Mouse (Mus musculus) urinary bladder, adult 18-20 months (tissue): ENCODE data around the gene Dlg2.
"Not testable (repeated sequence)": the region's sequence is repeated elsewhere in the genome, so short reads cannot be mapped to it uniquely, and the experiment has no call there.

Source experiments
- DNase-seq, 2 experiments: peaks; one replicate each; pipeline ENCODE4 v3.0.0; 2022; ENCODE audit warnings: low spot score in 2 of 2, mixed read lengths in 2 of 2

Gene Dlg2

GRCm38 (mm10) chr7:90825640-90826039 lies 349.2 kb downstream of the Dlg2 start:
- no peak for DNase-seq

GRCm38 (mm10) chr7:90841276-90841675 lies 364.8 kb downstream of the Dlg2 start:
- no peak for DNase-seq

- no peak for DNase-seq
Observed at GRCm38 (mm10) chr7:90843345-90844293, 367.1 kb downstream of the Dlg2 start.

- not testable (repeated sequence) for DNase-seq
Observed at GRCm38 (mm10) chr7:90876796-90877195, 400.3 kb downstream of the Dlg2 start.

- DNase-seq: no peak
Observed at GRCm38 (mm10) chr7:90882740-90883139, 406.3 kb downstream of the Dlg2 start.

DNA sequence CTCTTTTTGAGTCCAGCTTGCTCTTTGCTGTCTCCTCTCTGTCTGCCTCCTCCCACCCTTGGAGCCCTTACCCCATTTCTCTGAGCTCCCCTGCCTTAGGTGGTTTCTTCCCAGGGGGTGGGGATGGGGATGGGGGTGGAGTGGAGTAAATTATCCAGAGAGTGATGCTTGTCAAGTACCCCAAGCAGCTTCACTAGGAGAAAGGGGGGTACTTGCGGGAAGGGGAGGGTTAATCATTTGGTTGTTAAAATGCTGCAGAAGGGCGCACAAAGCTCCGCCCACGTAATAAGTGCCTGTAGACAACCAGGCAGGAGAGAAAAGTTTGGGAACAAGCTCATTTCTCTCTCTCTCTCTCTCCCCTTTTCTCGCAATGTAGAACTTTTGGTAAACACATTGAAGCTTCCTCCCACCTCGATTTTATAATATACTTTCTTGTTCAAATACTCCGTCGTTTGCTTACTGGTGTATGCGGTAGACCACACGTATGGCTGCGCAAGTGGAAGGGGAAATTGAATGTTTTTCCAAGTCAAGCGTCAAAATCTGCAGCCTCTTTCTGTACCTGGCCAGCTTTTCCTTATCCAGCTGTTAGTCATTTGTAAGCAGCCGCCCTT lies 410.0 kb downstream of the Dlg2 start:
- no peak for DNase-seq

DNA sequence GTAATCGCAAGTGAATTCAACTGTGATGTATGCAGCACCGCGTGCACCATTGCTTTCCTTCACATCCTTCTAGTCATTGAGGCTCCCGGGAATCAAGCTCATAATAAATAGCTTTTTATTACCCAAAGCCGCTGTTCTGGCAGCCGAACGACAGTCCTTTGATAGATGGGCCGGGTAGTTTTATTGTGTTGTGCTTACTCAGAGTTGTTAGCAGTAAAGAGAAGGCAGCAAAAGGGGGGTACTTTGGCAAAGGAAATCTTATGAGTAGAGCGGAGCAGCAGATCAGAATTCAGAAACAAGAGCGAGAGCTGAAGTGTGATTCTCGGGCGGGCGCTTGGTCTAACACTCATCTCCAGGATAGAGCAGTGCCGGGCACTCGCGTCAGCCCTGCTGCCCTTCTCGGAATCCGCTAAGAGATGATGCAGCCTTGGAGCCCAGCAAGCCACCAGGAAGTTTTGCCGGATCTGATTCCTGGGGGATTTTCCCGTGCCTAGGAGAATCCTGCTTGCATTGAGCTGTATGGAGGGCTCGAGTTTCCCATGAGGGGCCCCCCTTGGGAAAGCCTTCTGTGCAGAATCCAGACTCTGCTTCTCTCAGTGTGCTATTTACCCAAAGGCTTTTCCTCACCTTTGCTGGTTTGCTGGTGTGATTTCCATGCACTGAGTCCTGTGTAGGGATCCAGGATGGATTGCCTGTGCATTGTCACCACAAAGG lies 410.7 kb downstream of the Dlg2 start:
- peak in 1 of 2 experiments; percentile 1 for DNase-seq

DNA sequence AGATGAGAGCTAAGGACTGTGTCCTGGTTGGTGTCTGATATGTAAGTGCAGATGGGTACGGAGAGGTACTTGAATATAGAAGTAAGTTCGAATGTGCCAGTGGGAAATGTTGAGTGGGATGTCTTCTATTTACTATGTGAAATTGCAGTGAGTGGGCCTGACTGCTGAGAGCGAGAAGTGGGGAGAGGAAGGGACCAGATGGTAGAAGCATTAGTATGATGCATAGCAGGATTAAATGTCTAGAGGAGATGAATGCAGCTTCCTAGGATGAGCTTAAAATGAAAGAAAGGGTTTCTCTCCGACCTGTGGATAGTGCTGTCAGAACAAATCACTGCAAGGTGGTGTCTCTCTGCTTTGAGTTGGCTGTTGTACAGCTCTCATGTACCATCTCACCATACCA lies 451.0 kb downstream of the Dlg2 start:
- DNase-seq: no peak

- DNase-seq: no peak
Observed at GRCm38 (mm10) chr7:90940726-90941125, 464.3 kb downstream of the Dlg2 start.

DNA sequence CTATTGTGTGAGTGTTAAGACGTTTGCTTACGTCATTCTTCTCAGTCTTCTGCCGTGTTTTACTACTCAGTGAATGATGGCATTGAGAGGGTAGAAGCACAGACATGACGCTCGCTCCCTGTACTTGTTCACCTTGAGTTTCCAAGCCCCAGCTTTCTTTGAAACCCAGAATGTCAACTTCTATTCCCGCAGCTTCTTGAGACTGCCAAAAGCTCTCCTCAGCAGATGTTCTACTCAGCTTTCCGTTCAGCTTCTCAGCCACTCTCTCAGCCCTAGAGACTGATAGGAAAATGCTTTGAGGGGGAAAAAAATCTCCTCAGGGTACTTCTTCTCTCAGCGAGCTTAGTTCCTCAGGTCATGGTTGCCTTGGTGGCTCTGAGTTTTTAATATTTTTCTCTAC lies 470.6 kb downstream of the Dlg2 start:
- DNase-seq: no peak

DNA sequence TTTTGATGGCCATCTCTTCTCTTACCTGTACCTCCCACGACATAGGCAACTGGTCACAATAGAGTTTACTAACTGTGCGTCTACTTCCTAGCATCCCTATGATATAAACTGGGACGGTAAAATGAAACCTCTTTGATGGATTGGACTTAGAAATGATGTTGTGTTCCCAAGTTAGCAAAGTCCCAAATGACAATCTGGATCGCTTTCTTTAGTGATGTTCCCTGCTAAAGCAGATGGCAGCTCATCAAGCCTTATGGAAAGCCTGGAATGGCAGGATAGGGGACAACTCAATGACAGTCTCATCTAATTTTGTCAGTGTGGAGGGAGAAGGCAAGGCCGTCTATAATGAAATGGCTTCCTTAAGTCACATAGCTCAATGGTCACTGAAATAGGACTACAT lies 472.7 kb downstream of the Dlg2 start:
- DNase-seq: no peak

GRCm38 (mm10) chr7:90977241-90977640 lies 500.8 kb downstream of the Dlg2 start:
- no peak for DNase-seq

GRCm38 (mm10) chr7:90982069-90982468 lies 505.6 kb downstream of the Dlg2 start:
- no peak for DNase-seq

DNA sequence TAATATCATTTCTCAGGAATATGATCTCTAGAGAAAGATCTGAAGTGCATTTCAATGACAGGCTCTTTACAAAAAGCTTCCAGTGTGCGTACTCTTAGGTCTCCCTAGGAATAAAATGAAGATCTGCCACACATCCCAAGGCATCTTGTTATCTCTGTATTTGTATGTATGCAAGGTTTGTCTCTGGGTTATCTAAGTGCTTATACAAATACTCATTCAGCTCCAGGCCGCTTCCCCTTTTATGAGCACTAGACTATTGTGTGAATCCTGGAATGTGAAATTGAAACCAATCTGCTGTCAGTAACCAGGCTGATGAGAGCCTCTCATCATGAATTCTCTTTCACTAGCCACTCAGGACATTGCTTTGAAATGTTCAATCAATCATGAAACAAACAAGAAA lies 534.2 kb downstream of the Dlg2 start:
- no peak for DNase-seq

DNA sequence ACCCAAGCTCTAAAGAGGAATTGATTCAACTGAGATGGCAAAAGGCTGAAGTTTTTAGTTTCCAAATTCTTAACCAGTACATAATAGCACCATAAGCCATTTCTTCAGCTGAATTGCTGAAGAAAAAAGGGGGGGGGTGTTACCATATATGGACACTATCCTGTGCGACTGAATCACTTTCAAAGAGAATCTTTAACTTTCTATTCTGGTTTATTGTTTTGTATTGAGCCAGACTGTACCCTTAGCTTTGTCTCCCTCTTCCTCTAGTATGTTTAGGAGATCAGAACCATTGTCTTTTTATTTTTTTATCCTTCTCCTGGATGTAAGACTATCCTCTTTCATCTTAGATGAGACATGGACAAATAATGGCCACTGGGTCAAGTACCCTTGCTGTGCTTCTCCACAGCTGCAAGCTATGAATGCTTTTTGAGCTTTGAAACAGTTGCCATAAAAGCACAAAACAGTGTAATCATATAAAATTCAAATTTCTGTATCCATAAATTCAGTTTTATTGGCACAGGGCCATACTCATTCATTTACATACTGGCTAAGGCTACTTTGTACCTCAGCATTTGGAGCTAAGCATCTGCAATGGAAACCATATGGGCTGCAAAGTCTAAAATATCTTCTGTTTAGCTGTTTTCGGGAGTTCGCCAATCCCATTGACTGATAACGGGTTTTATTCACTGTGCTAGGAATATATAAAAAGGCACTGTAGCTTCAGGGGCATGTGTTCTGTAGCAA lies 568.7 kb downstream of the Dlg2 start:
- no peak for DNase-seq

DNA sequence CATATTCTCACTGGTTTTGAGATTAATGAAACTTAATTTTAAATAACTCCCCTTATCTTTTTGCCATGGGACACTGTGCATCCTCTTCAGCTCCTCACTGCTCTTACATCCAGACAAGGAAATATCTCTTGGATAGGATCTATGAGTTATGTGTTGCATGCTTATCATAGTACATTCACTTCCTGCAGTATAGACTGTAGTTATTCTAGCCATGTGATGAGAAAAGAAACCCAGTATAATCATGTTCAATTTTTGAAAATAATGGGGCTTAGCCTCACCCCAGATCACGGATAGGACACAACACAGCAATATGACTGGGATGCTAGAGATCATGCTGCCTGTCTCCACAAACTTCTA lies 569.2 kb downstream of the Dlg2 start:
- DNase-seq: no peak

- DNase-seq: no peak
Observed at GRCm38 (mm10) chr7:91063297-91064040, 587.0 kb downstream of the Dlg2 start.

GRCm38 (mm10) chr7:91071751-91072707 lies 595.6 kb downstream of the Dlg2 start:
- no peak for DNase-seq

DNA sequence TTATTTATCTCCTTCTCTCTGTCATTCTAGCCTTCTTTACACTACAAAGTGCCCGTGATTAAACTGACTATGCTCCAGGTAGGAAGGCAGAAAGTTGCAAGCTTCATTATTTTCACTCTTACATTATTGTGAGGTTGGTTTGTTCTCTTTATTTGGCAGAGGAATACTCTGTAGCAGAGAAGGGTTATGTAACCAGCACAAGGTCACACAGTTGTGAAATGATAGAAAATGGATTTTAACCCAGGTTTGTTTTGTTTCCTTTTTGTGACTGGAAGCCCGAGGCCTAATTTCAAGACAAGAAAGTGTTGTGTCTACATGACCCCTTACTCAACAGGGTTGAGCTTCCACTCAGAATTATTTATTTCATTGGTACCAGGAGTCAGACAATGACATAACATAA lies 609.6 kb downstream of the Dlg2 start:
- no peak for DNase-seq
